Mouse (Mus musculus) E14TG2a.4 (cell line): ENCODE measurements around the gene Gnl3l.

Experiments
- CTCF ChIP-seq: conservative IDR thresholded peaks from 2 replicates; pipeline ENCODE4 v1.5.1; 2014; ENCODE audit warnings: low read length
- NANOG ChIP-seq: IDR thresholded peaks from 2 replicates; pipeline ENCODE4 v1.6.1; 2014; ENCODE audit warnings: borderline replicate concordance, low read length, mixed read lengths

DNA sequence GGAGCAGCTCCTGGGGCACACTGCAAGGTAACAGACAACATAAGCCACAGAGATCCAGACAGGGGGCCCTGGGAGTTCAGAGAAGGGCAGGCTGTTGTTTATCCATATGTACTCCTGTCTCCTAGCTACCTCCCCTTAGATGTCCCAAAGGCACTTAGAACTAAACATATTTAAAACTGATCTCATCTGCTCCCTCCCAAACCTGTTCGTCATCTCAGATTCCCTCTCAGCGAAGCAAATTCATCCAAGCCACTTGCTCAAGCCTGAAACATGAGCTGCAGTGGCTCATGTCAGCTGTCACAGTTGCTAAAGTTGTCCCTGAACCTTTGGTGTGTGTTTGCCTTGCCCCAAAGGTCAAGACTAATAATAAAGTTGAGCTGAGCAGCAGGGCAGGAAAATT, 61.7 kb downstream of the Gnl3l start:
- TF ChIP-seq CTCF, result no peak
- no peak for TF ChIP-seq NANOG
